8 mouse cellular contexts compared by ENCODE assay signal in the genomic region with DNA sequence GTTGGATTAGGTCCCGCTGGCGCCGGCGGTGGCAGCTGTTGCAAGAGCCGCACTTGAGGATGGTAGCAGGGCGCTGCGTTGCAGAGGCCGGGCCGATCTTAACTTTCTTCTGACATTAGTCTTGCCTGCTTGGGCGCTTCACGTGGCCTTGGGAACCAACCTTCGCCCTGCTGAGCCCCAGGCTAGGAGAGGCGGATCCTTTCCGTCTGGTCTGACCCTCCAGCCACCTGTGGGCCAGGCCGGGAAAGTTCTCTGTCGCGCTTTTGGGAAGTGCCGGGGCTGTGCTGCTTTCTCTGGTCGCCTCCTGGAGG. TPM values are rescaled to one million over a fixed set of nuclear protein-coding genes. Genes with fewer than 3 reads are reported as not detected.
A peak's percentile ranks its signal among the peaks of the same experiment; 100 is the strongest.
DNase-seq lines count a peak whose midpoint lies in the region; ATAC-seq and TF ChIP-seq lines count a peak whose summit lies in the region.

A gene (minus strand): TSS at position 223 of the 311 bp plus-strand sequence.

- no peaks in the 10 kb centered on the region for H3K9me3 ChIP-seq in ES-E14 (ENCODE audit: control insufficient read depth, insufficient read depth, low read depth, low read length)
- no peaks in the 10 kb centered on the region for H3K9me3 ChIP-seq in intestine, embryonic 16.5 days (ENCODE audit: control insufficient read depth, low read length)
- no peaks in the 10 kb centered on the region for H3K9me3 ChIP-seq in neural tube, embryonic 14.5 days (ENCODE audit: control insufficient read depth, low read length)

- H3K4me3 ChIP-seq in ES-E14 (ENCODE audit: insufficient read depth in 1 of 2, low read depth in 1 of 2, low read length in 2 of 2, poor library complexity in 1 of 2, severe bottlenecking in 1 of 2): peak within 1 kb of the TSS; percentile 69 to 73
- peak within 1 kb of the TSS; percentile 54 for H3K4me3 ChIP-seq in intestine, embryonic 16.5 days (ENCODE audit: low read length)
- peak within 1 kb of the TSS; percentile 19; the same call in 1 of the 2 replicates for H3K4me3 ChIP-seq in neural tube, embryonic 14.5 days (ENCODE audit: low read depth, low read length)
- no peak within 1 kb of the TSS for H3K4me3 ChIP-seq in left cerebral cortex, adult 2 months
- H3K4me3 ChIP-seq in layer of hippocampus, adult 2 months: no peak within 1 kb of the TSS

- DNase-seq in ES-E14 (ENCODE audit: low read depth, low spot score): peak; percentile 40
- peak; percentile 58 for DNase-seq in embryo, embryonic 10 days (ENCODE audit: low spot score)
- DNase-seq in gonadal fat pad, adult 2 months (ENCODE audit: low read depth): no peak
- peak; percentile 82 to 83 for DNase-seq in lung, adult 18-20 months
- no peak for DNase-seq in left cerebral cortex, adult 2 months (ENCODE audit: extremely low spot score in 1 of 2, low spot score in 2 of 2)
- no peak for DNase-seq in layer of hippocampus, adult 2 months (ENCODE audit: low spot score in 2 of 2)

- peak within 1 kb of the TSS; percentile 80 for H3K4me2 ChIP-seq in intestine, embryonic 16.5 days (ENCODE audit: low read depth, low read length)
- peak within 1 kb of the TSS; percentile 35 for H3K4me2 ChIP-seq in neural tube, embryonic 14.5 days (ENCODE audit: low read depth, low read length)

- 3% methylated on average over 19 of the region's 19 CpGs for WGBS in intestine, embryonic 16.5 days
- WGBS in neural tube, embryonic 14.5 days: 1% methylated on average over 19 of the region's 19 CpGs

- intact Hi-C loops in left cerebral cortex, adult 2 months (cut with DNase I): no loop called here

- H3K9ac ChIP-seq in ES-E14 (ENCODE audit: insufficient read depth, low read depth, low read length, poor library complexity, severe bottlenecking): peak within 1 kb of the TSS; percentile 70
- H3K9ac ChIP-seq in intestine, embryonic 16.5 days (ENCODE audit: low read depth, low read length): peak within 1 kb of the TSS; percentile 75
- no peak within 1 kb of the TSS for H3K9ac ChIP-seq in neural tube, embryonic 14.5 days (replicated peaks; ENCODE audit: low read depth, low read length)

- in situ Hi-C loops in ES-E14 (cut with MboI; ENCODE audit: low sequenced_read_pairs in 2 of 2, unreplicated experiment in 2 of 2): no loop called here

- peak; percentile 90 for ATAC-seq in intestine, embryonic 16.5 days
- ATAC-seq in neural tube, embryonic 14.5 days (ENCODE audit: low read depth): no peak

- H3K36me3 ChIP-seq in ES-E14 (ENCODE audit: control insufficient read depth, insufficient read depth, low read length, poor library complexity, severe bottlenecking): no peaks in the 10 kb centered on the region
- H3K36me3 ChIP-seq in intestine, embryonic 16.5 days (ENCODE audit: control insufficient read depth, insufficient read depth, low read length): no peaks in the 10 kb centered on the region
- H3K36me3 ChIP-seq in neural tube, embryonic 14.5 days (ENCODE audit: control insufficient read depth, insufficient read depth, low read length): no peaks in the 10 kb centered on the region

- H3K4me1 ChIP-seq in ES-E14 (ENCODE audit: control insufficient read depth in 2 of 2, insufficient read depth in 2 of 2, low read length in 2 of 2, poor library complexity in 1 of 2): peaks cover 0 to 2% of the 10 kb centered on the region in 2 experiments; a peak in 1 of 4 replicates
- H3K4me1 ChIP-seq in intestine, embryonic 16.5 days (ENCODE audit: control insufficient read depth, insufficient read depth, low read length): peaks cover 6% of the 10 kb centered on the region
- peaks cover 3% of the 10 kb centered on the region; the same call in 1 of the 2 replicates for H3K4me1 ChIP-seq in neural tube, embryonic 14.5 days (ENCODE audit: control insufficient read depth, insufficient read depth, low read length)

- no peak for TF ChIP-seq CTCF in left cerebral cortex, adult 2 months (IDR thresholded peaks at IDR 0.05)
- no peak for TF ChIP-seq CTCF in layer of hippocampus, adult 2 months (conservative IDR thresholded peaks at IDR 0.05)

- H3K27me3 ChIP-seq in intestine, embryonic 16.5 days (replicated peaks; ENCODE audit: control insufficient read depth, insufficient read depth, low read length): peaks cover 3% of the 10 kb centered on the region
- H3K27me3 ChIP-seq in neural tube, embryonic 14.5 days (ENCODE audit: control insufficient read depth, insufficient read depth, low read length): peaks cover 17% of the 10 kb centered on the region

- H3K27ac ChIP-seq in ES-E14 (ENCODE audit: insufficient read depth, low read depth, low read length, poor library complexity, severe bottlenecking): no peak within 1 kb of the TSS
- no peak within 1 kb of the TSS; the same call in 1 of the 2 replicates for H3K27ac ChIP-seq in intestine, embryonic 16.5 days (ENCODE audit: low read length)
- H3K27ac ChIP-seq in neural tube, embryonic 14.5 days (ENCODE audit: low read depth, low read length): no peak within 1 kb of the TSS
- no peak within 1 kb of the TSS for H3K27ac ChIP-seq in left cerebral cortex, adult 2 months
- no peak within 1 kb of the TSS for H3K27ac ChIP-seq in layer of hippocampus, adult 2 months

TF ChIP-seq in ES-E14, 5 proteins besides CTCF, POLR2A, EP300 and RAD21:
- TF ChIP-seq CHD2 (IDR thresholded peaks at IDR 0.05; ENCODE audit: low read depth, low read length) (no peak), HCFC1 (IDR thresholded peaks at IDR 0.05; ENCODE audit: borderline replicate concordance, insufficient read depth, low read length) (no peak), MAFK (IDR thresholded peaks at IDR 0.05; ENCODE audit: insufficient read depth, low read depth, low read length) (no peak), ZC3H11A (IDR thresholded peaks at IDR 0.05; ENCODE audit: borderline replicate concordance, low read depth, low read length) (no peak), ZNF384 (IDR thresholded peaks at IDR 0.05; ENCODE audit: low read depth, low read length) (no peak)

RNA-seq across cellular contexts. Expression of the gene that starts here (rescaled TPM):
- total RNA-seq in ES-E14 (2012; rRNA removed): 2.5 and 3.0 TPM in 2 replicates
- polyA plus RNA-seq in gonadal fat pad, adult 2 months (2012; rRNA removed): 21.5 and 35.8 TPM in 2 replicates
- 32.8 and 42.1 TPM in 2 replicates for polyA plus RNA-seq in intestine, embryonic 16.5 days (2015; fragmentation: Nextera tagmentation; extraction: Ambion mirVana)
- 0.30 and 0.52 TPM in 2 replicates for polyA plus RNA-seq in neural tube, embryonic 14.5 days (2014; fragmentation: Nextera tagmentation; extraction: Ambion mirVana)
- under 1 TPM in 1 of 2 experiments, not detected in 1; 0.45 TPM for total RNA-seq in left cerebral cortex, adult 2 months (2021)
- under 1 TPM; 0.33 to 0.34 TPM for total RNA-seq in layer of hippocampus, adult 2 months (2021)

Comparison
In these comparisons a context has a peak if more than half of its experiments do, and no peak if none do; other contexts are left out.
1. RNA of the gene that starts here (polyA plus RNA-seq): 21.5 to 35.8 TPM in gonadal fat pad, adult 2 months and 32.8 to 42.1 TPM in intestine, embryonic 16.5 days; 0.30 to 0.52 TPM in neural tube, embryonic 14.5 days; every median in the first group is over 10 times any median in the second.
2. DNase-seq: peak in ES-E14 (single experiment), embryo, embryonic 10 days (single experiment) and lung, adult 18-20 months (2 of 2); none in gonadal fat pad, adult 2 months (single experiment), left cerebral cortex, adult 2 months (0 of 2) and layer of hippocampus, adult 2 months (0 of 2).
3. H3K4me3 ChIP-seq: peak in ES-E14 (2 of 2), intestine, embryonic 16.5 days (single experiment) and neural tube, embryonic 14.5 days (single experiment); none in left cerebral cortex, adult 2 months (single experiment) and layer of hippocampus, adult 2 months (single experiment).